Mouse (Mus musculus): ENCODE results near the gene Spsb2.
A peak's percentile ranks its signal among the peaks of the same experiment; 100 is the strongest.

The Spsb2 gene

GRCm38 (mm10) chr6:124858561-124859318 is 50.3 kb downstream of the Spsb2 start:
- DNase-seq: peak; percentile 43

GRCm38 (mm10) chr6:124859725-124860124 is 51.3 kb downstream of the Spsb2 start:
- DNase-seq: peak; percentile 91
